Mouse (Mus musculus) v-Abl transformed pro-B cells (cell line): ENCODE measurements around the gene Rnf169.
"Not testable (repeated sequence)": the region's sequence is repeated elsewhere in the genome, so short reads cannot be mapped to it uniquely, and the experiment has no call there.

ENCODE experiments used
- in situ Hi-C, 2 experiments: fragments of 400-800 bp; cut with MboI; formaldehyde crosslinking; loops; one replicate each; pipeline ENCODE4 v1.15.1; 2025; ENCODE audit not compliant: unreplicated experiment in 2 of 2

The Rnf169 gene

DNA sequence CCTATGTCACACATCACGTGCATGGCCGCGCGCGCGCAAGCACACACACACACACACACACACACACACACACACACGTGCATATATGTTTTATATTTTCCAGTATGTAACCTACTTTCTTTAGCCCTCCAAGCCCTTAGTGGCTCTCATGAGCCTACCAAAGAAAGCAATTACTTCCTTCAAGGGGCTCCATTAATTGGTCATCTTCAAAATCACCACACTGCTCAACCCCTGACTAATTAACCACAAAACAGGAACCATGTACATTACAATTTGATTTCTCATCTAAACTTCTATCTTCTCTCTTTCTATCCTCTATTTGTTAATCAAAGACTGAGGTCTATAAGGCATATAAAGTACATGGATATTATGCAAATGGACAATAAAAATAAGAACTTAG lies 24.2 kb downstream of the Rnf169 start:
- in situ Hi-C loops, result no loop called here

DNA sequence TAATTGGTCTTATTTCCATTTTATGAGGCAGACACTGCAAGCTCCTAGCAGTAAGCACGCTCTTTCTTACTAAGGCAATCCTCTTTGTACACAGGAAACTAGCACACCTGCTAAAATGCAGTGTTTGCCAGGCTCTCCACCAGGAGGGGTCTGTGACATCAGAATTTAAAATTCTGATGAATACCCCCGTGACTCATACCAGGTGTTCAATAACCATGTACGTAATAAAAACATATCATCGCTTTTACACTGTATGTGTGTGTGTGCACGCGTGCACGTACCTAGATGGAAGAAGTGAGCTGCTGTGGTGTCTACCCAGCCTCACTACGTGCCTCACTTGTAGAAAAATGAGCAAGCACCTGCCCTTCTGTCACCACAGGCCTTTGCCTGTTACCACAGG lies 26.0 kb downstream of the Rnf169 start:
- in situ Hi-C loops, result no loop called here

DNA sequence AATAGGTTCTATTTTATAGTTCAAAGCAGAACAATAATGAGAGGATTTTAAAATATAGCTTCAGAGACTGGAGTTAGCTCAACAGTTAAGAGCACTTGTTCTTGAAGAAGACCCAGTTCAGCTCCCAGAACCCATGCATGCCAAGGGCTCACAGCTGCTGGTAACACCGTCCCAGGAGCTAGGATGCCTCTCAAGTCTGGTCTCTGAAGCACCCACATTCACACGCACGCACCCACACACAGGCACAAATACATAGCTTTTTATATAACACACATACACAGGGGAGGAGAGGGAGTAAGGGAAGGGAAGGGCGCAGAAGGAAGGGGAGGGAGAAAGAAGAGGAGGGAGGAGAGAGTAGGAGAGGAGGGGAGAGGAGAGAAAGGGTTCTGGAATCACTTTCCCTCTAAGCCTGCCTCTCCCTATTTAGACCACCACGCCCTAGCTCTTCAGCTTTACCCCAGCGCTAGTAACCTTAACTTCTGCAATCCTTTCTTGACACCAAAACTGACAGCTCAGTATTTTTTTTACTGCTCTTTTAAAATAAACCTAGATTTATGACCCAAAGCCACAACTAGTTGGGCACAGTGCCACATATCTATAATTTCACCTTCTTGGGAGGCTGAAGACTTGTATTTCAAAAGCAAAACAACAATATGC lies 26.7 kb downstream of the Rnf169 start:
- in situ Hi-C loops, result no loop called here

DNA sequence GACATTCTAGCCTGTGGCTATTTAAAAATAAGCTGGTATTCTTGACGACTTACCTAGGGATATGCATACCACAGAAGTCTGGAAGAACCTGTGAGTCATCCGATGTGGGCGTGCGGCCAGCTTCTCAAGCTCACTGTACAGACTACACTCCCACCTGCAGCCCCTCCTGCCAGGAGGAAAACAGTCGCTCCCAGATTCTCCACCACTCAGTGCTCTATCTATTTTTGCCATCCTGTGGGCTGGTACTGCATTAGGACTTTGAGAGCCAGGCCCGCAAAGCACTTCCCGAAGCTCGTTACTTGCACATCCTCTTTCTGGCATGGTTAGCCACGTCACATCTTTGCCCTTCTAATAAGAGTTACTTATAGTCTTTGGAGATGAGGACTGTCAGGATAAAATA lies 32.9 kb downstream of the Rnf169 start:
- in situ Hi-C loops, result no loop called here

DNA sequence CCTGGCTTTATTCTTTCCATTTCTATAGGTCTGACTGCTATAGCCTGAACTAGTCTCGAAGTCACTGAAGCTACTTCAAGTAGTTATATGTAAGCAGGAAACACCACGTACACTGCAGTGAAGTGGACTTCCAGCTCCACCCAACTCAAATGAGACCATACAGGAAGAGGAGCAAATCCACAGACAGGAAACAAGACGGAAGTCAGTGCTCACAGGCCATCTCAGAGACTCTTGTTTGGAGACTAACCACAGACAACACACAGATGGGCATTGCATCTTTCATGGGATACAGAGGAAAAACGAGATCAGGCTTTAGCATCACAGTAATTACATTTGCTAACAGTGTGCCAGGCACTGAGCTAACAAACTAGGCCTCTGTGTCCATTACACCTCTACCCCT lies 33.9 kb downstream of the Rnf169 start:
- in situ Hi-C loops, result no loop called here

DNA sequence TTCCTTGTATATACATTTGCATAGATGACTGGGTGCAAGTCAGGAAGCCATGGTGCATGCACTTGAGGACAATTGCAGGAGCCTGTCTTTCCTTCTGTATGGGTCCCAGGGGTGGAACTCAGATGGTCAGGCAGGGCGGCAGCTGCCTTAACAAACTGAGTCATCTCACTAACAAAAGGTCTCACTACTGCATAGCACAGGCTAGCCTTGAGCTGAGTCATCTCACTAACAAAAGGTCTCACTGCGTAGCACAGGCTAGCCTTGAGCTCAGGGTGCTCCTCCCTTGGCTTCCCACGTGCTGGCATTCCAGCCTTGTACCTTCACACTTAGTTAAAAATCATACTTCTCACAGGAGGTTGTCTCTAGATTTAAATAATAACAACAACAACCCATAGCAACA lies 34.3 kb downstream of the Rnf169 start:
- in situ Hi-C loops, result no loop called here

DNA sequence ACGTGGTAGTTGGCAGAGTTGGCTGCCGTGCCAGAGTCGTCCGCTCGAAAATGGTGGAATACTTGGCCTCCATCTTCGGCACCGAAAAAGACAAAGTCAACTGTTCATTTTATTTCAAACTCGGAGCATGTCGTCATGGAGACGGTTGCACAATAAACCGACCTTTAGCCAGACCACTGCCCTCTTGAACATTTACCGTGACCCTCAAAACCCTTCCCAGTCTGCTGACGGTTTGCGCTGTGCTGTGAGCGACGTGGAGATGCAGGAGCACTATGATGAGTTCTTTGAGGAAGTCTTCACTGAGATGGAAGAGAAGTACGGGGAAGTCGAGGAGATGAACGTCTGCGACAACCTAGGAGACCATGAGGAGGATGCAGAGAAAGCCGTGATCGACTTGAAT lies 35.2 kb downstream of the Rnf169 start:
- in situ Hi-C loops, result not testable (repeated sequence)

DNA sequence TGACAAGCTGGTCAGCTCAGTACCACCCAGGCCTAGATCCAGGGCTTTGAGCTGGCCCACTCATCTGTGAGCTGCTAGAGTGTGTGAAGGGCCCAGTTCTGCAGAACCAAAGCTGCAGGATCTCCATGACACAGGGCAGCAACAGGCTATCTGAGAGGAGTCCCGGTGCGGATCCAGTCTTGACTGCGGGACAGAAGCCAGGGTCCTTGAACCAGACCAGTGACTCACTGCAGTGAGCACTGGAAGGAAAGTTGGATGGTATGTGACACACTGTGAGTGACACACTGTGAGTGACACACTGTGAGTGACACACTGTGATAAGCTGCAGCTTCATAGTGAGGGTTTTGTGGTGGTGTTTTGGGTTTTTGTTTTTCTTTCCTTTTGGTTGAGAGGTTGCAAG lies 35.7 kb downstream of the Rnf169 start:
- in situ Hi-C loops, result no loop called here

DNA sequence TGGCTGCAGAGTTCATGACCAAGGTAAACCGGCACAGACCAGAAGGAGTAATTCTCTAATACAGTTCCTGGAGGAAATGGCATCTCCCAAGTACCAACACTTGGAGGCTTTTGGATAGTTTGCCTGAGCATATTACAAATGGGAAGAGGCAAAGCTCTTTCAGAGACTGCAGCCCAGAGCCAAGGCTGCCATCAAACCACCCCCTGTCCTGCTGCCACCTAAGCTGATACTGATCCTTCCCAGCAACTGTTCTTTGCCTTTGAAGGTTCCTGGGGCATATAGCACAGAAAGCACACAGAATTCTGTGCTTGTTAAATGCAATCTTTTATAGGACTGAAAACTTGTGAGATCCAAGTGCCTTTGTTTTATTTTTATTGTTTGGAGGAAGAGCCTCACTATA lies 39.6 kb downstream of the Rnf169 start:
- in situ Hi-C loops, result no loop called here

DNA sequence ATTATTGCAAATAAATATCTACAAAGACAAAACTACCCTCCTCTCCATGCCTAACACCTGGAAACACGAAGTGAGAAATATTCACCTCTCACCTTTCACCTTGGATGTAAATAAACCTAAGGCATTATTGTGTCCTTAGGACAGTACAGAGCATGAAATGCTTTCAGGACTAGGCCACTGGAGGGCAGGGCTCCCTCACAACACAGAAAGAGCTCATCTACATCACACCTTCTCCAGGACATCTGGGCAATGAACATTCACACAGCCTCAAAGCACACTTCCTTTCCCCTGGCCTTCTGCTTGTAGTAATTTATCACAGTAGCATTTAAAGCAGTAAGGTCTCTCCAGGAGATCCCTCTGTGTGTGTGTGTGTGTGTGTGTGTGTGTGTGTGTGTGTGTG lies 44.5 kb downstream of the Rnf169 start:
- in situ Hi-C loops, result loop anchor here (10.0 kb wide), 1 partner anchor 49 kb away; the partner anchor contains the start of gene Rnf169 (in 2 of the 2)

DNA sequence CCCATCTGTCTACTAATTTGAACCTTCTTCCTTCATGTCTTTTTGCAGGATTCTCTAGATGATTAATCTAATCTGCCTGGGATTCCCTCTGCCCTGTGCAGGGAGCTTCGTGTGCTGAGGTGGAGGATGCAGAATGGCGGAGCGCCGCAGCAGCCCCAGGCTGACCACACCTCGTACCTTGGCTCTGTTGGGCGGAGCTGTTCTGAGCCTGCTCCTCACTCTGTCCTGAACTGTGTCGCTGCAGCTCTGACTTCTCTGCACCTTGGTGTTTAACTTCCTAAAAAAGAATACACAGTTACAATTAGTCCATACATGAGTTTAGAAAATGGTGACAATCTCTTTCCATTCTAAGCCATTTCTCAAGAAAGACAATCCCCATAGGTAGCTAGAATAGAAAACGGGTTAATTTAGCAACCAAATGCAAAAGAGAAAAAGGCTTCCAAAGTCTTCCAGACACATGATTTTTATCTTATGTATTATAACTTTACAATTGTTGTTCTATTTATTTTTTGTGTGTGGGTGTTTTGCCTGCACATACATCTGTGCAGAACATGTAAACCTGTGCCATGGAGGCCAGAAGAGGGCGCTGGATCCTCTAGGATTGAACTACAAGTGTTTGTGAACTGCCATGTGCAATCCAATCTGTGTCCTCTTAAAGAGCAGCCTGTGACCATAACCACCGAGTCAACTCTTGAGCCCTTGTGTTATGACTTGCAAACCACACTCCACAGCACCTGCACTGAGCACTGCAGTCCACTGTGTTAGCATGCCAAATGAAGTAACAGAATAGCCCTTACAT lies 53.1 kb downstream of the Rnf169 start:
- in situ Hi-C loops, result loop anchor here (5.0 to 10.0 kb wide), 3 partner anchors 75 to 180 kb away; no protein-coding TSS in a partner anchor

DNA sequence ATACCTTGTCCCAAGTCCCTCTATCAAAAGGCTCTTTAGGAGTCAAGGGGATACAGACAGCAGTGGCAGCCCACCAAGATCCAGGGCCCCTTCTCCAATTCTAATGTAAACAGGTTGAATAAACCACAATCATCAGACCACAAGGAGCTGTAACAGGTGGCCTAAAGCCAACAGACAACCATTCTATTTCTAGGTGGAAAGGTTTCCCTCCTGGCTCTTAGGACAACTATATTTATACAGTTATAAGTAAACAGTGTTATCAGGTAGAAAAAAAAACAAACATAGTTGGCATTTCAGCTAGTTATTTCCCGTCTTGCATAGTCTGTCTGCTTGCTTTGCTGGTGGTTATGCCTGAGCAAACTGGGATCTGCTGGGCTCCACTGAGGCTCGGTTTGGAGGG lies 59.8 kb downstream of the Rnf169 start:
- in situ Hi-C loops, result loop anchor here in 1 of 2 experiments (10.0 kb wide), 1 partner anchor 184 kb away; no protein-coding TSS in a partner anchor

DNA sequence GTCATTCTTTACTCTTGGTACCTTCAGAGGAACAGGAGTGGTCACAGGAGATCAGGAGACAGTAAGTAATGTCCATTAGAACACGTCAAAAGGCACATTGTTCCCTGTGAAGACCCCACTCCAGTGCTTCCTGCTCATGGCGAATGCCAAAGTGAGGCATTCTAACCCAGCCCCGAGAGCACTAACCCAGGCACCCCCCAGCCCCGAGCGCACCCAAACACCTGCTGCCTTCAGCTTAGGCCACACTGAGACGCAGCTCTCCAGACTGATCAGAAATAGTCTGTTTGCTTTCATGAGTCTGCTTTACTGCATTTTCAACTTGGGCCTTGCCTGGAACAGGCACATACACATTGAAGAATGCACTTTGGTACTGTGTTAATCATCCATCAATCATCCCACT lies 60.3 kb downstream of the Rnf169 start:
- in situ Hi-C loops, result loop anchor here in 1 of 2 experiments (10.0 kb wide), 1 partner anchor 185 kb away; no protein-coding TSS in a partner anchor

DNA sequence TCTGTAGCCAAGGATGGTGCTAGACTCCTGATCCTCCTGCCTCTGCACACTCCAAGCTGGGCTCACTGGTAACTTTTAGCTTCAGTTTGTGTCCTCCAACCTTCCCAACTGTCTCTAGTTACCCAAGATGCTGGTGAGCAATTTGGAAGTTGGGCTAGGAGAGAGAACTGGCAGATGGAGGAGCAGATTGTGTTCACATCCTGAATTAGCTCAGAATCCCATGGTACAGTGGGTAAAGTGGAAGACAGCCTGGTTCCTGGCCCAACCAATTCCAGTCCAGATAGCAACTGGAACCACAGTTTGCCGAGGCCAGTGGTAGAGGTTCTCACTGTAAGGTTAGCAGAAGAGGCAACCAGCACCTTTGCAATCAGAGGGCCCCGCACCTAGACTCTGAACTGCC lies 61.1 kb downstream of the Rnf169 start:
- in situ Hi-C loops, result no loop called here

DNA sequence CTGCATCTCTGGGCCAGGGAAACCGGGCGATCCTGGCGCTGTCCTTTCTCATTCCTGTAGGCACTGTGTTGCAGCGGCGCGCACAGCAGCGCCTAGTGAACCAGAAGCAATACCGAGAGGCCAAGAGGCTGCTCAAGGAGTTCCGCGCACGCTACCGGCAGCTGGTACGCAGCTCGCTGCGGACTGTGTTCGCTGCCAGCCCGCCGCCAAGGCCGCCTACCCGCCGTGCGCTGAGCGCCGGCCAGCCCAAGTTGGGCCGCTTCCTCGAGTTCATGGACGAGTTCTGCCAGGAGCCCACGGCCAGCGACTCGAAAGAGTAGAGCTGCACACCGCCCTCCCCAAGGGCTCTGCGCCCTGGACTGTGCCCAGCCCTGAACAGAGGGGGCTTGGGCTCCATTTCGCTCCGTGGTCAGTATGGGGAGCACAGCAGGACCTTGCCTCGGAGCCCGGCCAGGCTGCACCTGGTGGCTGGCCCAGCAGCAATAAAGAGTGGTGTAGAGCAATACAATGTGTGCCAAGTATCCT lies 62.9 kb downstream of the Rnf169 start:
- in situ Hi-C loops, result no loop called here

DNA sequence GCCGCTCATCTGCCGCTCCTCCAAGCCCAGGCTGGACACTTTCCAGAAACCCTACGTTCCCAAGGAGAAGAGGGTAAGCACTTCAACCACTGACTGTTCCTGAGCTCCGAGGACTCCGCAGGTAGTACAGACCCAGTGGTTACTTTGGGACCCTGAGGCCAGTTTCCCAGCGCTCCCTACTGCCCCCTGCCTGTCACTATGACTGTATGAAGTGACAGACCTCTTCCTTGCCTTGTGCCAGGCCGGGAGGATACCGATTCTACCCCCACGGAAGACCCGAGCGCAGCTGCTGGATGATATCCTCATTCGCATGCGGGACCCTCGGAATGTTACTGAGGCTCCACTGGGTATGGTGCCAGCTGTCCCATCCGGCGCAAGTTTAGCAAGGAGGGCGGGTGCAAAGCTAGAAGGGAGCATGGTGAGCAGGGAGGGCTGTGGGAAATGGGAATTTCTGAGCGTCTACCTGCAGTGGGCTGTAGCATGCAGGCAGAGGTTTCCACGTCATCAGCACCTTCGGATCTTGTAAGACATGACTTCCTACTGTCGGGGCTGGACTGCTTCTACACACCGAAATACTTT lies 63.4 kb downstream of the Rnf169 start:
- in situ Hi-C loops, result no loop called here

DNA sequence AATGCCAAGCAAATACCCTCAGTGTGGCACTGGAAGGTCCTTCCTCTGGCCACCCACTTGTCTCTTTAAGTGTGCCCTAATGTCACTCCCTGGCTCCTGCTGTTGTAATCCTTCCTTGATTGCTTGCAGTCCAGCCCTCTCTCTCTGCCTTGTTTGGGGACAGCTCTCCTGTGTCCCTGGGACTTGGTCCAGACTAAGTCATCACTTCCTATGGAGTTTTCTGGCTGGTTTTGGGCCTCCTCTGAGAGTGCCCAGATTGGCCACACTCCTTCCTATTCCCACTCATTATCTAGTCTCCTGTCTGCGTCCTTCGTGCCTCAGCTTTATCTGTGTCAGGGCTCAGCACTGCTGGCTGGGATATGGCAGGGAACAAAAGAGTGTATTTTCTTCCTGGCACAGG lies 64.7 kb downstream of the Rnf169 start:
- in situ Hi-C loops, result no loop called here

DNA sequence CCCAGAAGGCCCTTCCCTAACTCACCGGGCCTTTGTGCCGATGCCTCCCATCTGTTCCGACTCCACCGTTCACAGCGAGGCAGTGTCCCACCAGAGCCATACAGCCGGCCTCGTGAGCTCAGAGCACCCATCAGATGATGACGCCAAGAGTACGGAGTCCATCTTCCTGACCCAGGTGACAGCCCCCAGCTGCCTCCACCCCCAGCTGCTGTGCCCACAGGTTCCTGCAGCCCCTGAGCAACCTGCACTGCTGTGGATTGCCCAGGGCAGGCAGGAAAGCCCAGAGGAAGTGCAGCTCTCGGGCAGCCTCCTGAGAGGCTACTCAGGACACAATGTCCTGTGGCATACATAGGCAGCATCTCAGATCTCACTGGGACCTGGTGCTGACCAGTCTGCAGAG lies 65.9 kb downstream of the Rnf169 start:
- in situ Hi-C loops, result no loop called here

DNA sequence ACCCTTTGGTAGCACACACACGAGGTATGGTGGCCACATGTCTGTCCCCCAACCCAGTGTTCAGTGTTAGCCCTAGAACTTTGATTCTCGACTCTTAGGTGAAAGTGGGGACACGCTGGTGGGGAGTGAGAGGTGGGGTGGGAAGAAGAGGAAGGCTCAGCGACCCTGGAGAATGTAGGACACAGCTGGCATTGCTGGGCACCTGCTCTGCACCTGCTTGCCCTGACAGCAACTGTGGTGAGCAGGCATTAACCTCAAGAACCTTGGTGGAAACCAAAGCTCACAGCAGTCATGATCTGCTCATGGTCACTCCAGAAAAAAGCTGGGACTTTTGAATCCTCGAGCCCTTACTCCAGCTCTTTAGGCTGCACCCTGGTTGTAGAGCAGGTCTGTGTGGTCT lies 69.2 kb downstream of the Rnf169 start:
- in situ Hi-C loops, result no loop called here

DNA sequence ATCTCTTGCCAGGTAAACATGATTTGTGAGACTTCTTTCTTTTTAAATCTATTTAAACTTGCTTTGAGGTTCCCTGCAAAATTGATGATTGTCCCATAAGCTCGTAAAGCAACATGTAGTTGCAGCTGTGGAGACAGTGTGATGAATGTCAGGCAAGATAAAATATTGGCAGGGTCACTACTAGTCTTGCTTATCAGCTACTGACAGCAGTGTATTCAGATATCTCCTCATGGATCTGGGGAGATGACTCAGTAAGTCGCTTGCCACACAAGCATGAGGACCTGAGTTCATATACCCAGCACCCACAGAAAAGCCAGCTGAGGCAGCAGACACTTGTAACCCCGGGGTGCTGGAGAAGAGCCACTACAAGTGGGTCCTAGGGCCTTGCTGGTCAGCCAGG lies 72.8 kb downstream of the Rnf169 start:
- in situ Hi-C loops, result no loop called here

DNA sequence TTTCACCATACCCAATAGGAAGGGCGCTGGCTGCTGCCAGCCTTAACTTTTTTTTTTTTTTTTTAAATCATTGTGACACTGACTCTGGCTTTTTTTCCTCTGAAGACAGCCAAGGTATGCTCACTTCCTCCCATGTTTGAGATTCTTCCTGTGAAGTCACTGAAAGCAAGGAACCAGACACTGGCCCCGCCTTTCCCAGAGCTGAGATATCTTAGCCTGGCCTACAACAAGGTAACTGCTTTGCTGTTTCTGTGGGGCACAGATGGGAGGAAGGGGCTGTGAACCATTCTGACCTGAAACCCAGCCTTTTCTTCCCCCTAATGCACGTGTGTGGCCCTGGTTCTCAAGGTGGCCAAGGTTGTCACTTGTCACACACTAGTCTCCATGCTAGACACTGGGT lies 73.9 kb downstream of the Rnf169 start:
- in situ Hi-C loops, result no loop called here
